In the genomic region with DNA sequence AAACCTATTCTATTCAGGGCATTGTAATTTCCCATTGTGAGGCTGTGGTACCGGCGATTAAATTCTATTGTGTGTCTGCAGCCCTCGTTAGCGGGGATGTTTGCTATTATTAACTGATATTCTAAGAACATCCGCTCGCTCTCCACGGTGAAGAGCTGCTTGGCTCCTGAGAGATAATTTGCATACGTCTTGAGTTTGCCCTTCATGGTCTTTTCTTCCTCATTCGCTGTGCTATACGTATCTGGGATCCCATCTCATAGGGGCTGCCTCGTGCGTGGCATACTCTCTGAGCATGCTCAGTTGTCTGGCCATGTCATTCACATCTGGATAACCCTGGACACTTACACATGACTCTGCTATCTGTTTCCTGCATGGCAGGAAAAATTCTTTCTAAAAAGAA, we compare ENCODE assay signal across 19 mouse cellular contexts.
A peak's percentile ranks its signal among the peaks of the same experiment; 100 is the strongest.
DNase-seq lines count a peak whose midpoint lies in the region; ATAC-seq and TF ChIP-seq lines count a peak whose summit lies in the region.
"Had no signal": no experiment of that assay in that cellular context is flagged by ENCODE, and none has a peak within 500 bp of the region (broad histone marks: within the 10 kb centered on the region; RNA-seq: fewer than 3 reads in every experiment).

No protein-coding gene starts in this region.

- H3K36me3 ChIP-seq in heart, adult 2 months (ENCODE audit: control insufficient read depth, insufficient read depth, low read length): no peaks in the 10 kb centered on the region
- H3K36me3 ChIP-seq in hindbrain, embryonic 15.5 days: no peaks in the 10 kb centered on the region
- H3K36me3 ChIP-seq in hindbrain, embryonic 10.5 days: no peaks in the 10 kb centered on the region
- no peaks in the 10 kb centered on the region for H3K36me3 ChIP-seq in forebrain, postnatal 0 days (ENCODE audit: insufficient read depth)
- H3K36me3 ChIP-seq: embryonic facial prominence, embryonic 12.5 days had no signal

- intact Hi-C loops in heart, adult 2 months (cut with DNase I): no loop called here

- no peaks in the 10 kb centered on the region for H3K9me3 ChIP-seq in hindbrain, embryonic 15.5 days
- H3K9me3 ChIP-seq in hindbrain, embryonic 10.5 days: no peaks in the 10 kb centered on the region
- H3K9me3 ChIP-seq in forebrain, postnatal 0 days (ENCODE audit: low read length): no peaks in the 10 kb centered on the region
- H3K9me3 ChIP-seq: embryonic facial prominence, embryonic 12.5 days had no signal

- no peak for TF ChIP-seq EP300 in heart, adult 2 months (IDR thresholded peaks at IDR 0.05; ENCODE audit: insufficient read depth, low read depth, low read length)

- H3K79me2 ChIP-seq in heart, adult 2 months (replicated peaks; ENCODE audit: control insufficient read depth, insufficient read depth, low read length): no peaks in the 10 kb centered on the region

- peaks cover 2% of the 10 kb centered on the region for H3K4me1 ChIP-seq in heart, adult 2 months (ENCODE audit: control insufficient read depth, insufficient read depth, low read length)
- H3K4me1 ChIP-seq in hindbrain, embryonic 15.5 days (replicated peaks): peaks cover 20% of the 10 kb centered on the region
- H3K4me1 ChIP-seq in hindbrain, embryonic 10.5 days (replicated peaks): peaks cover 15% of the 10 kb centered on the region; the same call in 1 of the 2 replicates
- H3K4me1 ChIP-seq in forebrain, postnatal 0 days (ENCODE audit: insufficient read depth): no peaks in the 10 kb centered on the region
- H3K4me1 ChIP-seq: embryonic facial prominence, embryonic 12.5 days had no signal

- ATAC-seq in hindbrain, embryonic 15.5 days (ENCODE audit: low FRiP score, low read depth): no peak; the same call in 1 of the 2 replicates
- no peak for ATAC-seq in forebrain, postnatal 0 days

- H3K4me3 ChIP-seq in heart, adult 2 months: peak overlapping the region; percentile 16; the same call in 1 of the 2 replicates
- H3K4me3 ChIP-seq in hindbrain, embryonic 15.5 days: no peak overlapping the region
- no peak overlapping the region for H3K4me3 ChIP-seq in hindbrain, embryonic 10.5 days
- no peak overlapping the region for H3K4me3 ChIP-seq in forebrain, postnatal 0 days (ENCODE audit: low read depth, low read length)
- H3K4me3 ChIP-seq: embryonic facial prominence, embryonic 12.5 days; myocyte had no signal

- TF ChIP-seq CTCF in heart, adult 2 months (IDR thresholded peaks at IDR 0.05): no peak
- TF ChIP-seq CTCF in forebrain, postnatal 0 days (IDR thresholded peaks at IDR 0.05; ENCODE audit: low read depth): no peak

- H3K27me3 ChIP-seq in heart, adult 2 months (ENCODE audit: control insufficient read depth, insufficient read depth, low read length): no peaks in the 10 kb centered on the region
- no peaks in the 10 kb centered on the region for H3K27me3 ChIP-seq in hindbrain, embryonic 15.5 days
- no peaks in the 10 kb centered on the region for H3K27me3 ChIP-seq in hindbrain, embryonic 10.5 days (ENCODE audit: insufficient read depth, poor library complexity, severe bottlenecking)
- no peaks in the 10 kb centered on the region for H3K27me3 ChIP-seq in forebrain, postnatal 0 days (ENCODE audit: insufficient read depth, low read length)
- H3K27me3 ChIP-seq: embryonic facial prominence, embryonic 12.5 days had no signal

- no peak for DNase-seq in heart, adult 2 months
- DNase-seq in heart, adult 8-10 months (ENCODE audit: low spot score): no peak
- no peak for DNase-seq in hindbrain, embryonic 10.5 days (ENCODE audit: low spot score)
- peak; percentile 25 for DNase-seq in forebrain, postnatal 0 days
- DNase-seq in retina, embryonic 14.5 days (ENCODE audit: low spot score): peak; percentile 5
- DNase-seq in right cerebral cortex, adult 18-20 months: no peak
- no peak for DNase-seq in gastrocnemius, postnatal 10 days
- DNase-seq: adrenal gland, adult 2 months; cerebellum, adult 11-12 months; kidney, adult 9 months; layer of hippocampus, postnatal 36 days; left cerebral cortex, postnatal 4 days; lung, embryonic 14.5 days; right cerebral cortex, postnatal 25 days; thymus, postnatal 4 days had no signal

- WGBS in heart, adult 2 months: 20% methylated on average over 12 of the region's 12 CpGs
- WGBS in hindbrain, embryonic 15.5 days: 29% methylated on average over 12 of the region's 12 CpGs
- WGBS in hindbrain, embryonic 10.5 days: 66% methylated on average over 12 of the region's 12 CpGs
- 10% methylated on average over 12 of the region's 12 CpGs for WGBS in forebrain, postnatal 0 days

- no peak overlapping the region; the same call in 1 of the 2 replicates for H3K27ac ChIP-seq in heart, adult 2 months
- H3K27ac ChIP-seq in hindbrain, embryonic 15.5 days (replicated peaks): peak overlapping the region; percentile 67
- no peak overlapping the region for H3K27ac ChIP-seq in hindbrain, embryonic 10.5 days
- no peak overlapping the region for H3K27ac ChIP-seq in forebrain, postnatal 0 days (ENCODE audit: low read depth, low read length)
- H3K27ac ChIP-seq: embryonic facial prominence, embryonic 12.5 days had no signal

- H3K9ac ChIP-seq in heart, adult 2 months (ENCODE audit: low read depth, low read length): no peak overlapping the region
- H3K9ac ChIP-seq in hindbrain, embryonic 15.5 days: no peak overlapping the region
- H3K9ac ChIP-seq in forebrain, postnatal 0 days: no peak overlapping the region
- H3K9ac ChIP-seq: embryonic facial prominence, embryonic 12.5 days; lung, embryonic 14.5 days had no signal

- peak overlapping the region; percentile 14; the same call in 1 of the 2 replicates for H3K4me2 ChIP-seq in hindbrain, embryonic 15.5 days
- H3K4me2 ChIP-seq in forebrain, postnatal 0 days (ENCODE audit: low read depth): no peak overlapping the region
- H3K4me2 ChIP-seq: embryonic facial prominence, embryonic 12.5 days; liver, embryonic 11.5 days; lung, embryonic 14.5 days had no signal

- TF ChIP-seq POLR2A in heart, adult 2 months (IDR thresholded peaks at IDR 0.05; ENCODE audit: insufficient read depth, low read depth, low read length): no peak

Comparison
In these comparisons a context has a peak if more than half of its experiments do, and no peak if none do; other contexts are left out.
1. DNase-seq: peak in forebrain, postnatal 0 days (single experiment) and retina, embryonic 14.5 days (single experiment); none in heart, adult 2 months (0 of 2), heart, adult 8-10 months (single experiment), hindbrain, embryonic 10.5 days (single experiment), right cerebral cortex, adult 18-20 months (single experiment) and gastrocnemius, postnatal 10 days (single experiment).